Mouse (Mus musculus) forebrain, embryonic 13.5 days (tissue): ENCODE measurements around the gene Capn1. TPM values are rescaled to one million over a fixed set of nuclear protein-coding genes. Genes with fewer than 3 reads are reported as not detected.

Experiments used
- ATAC-seq: fragments of 200-750 bp; cut with Nextera tagmentation; 2 replicates; pipeline ENCODE4 v1.8.0; 2017
- H3K27ac ChIP-seq: fragments of 300-500 bp; sonication (generic); 2 replicates; pipeline ENCODE4 v1.5.1; 2015; ENCODE audit warnings: inconsistent platforms, mild to moderate bottlenecking, moderate library complexity
- H3K27me3 ChIP-seq: fragments of 300-500 bp; sonication (generic); 2 replicates; pipeline ENCODE4 v1.6.1; 2015; ENCODE audit warnings: mild to moderate bottlenecking, inconsistent platforms
- H3K36me3 ChIP-seq: fragments of 300-500 bp; sonication (generic); 2 replicates; pipeline ENCODE4 v1.6.1; 2015; ENCODE audit warnings: mild to moderate bottlenecking, inconsistent platforms; ENCODE audit not compliant: poor library complexity, severe bottlenecking
- H3K4me1 ChIP-seq: fragments of 300-500 bp; sonication (generic); 2 replicates; pipeline ENCODE4 v1.6.1; 2015; ENCODE audit warnings: inconsistent platforms
- H3K4me2 ChIP-seq: fragments of 300-500 bp; sonication (generic); 2 replicates; pipeline ENCODE4 v1.6.1; 2015; ENCODE audit warnings: inconsistent platforms, mild to moderate bottlenecking, moderate library complexity
- H3K4me3 ChIP-seq: fragments of 300-500 bp; sonication (generic); 2 replicates; pipeline ENCODE4 v1.5.1; 2015; ENCODE audit warnings: mild to moderate bottlenecking, inconsistent platforms
- H3K9ac ChIP-seq: fragments of 300-500 bp; sonication (generic); 2 replicates; pipeline ENCODE4 v1.6.1; 2015; ENCODE audit warnings: mild to moderate bottlenecking, inconsistent platforms
- H3K9me3 ChIP-seq: fragments of 300-500 bp; sonication (generic); replicated peaks from 2 replicates; pipeline ENCODE4 v1.6.1; 2016; ENCODE audit warnings: inconsistent platforms
- WGBS: fragments of 180-500 bp; shearing (Covaris S2); methylation state at CpG from one replicate; pipeline ENCODE4 v1.1.7; 2015; 5-methylcytosine and 5-hydroxymethylcytosine counted together
- polyA plus RNA-seq: library from polyadenylated mRNA; unstranded; fragments of >200 nt; fragmentation: Nextera tagmentation; extraction: Ambion mirVana; gene quantifications from 2 replicates; pipeline ENCODE4 v1.2.1, GENCODE M21; 2015

Capn1 gene
- polyA plus RNA-seq, 1 experiment from 2014 or later: 1.0 TPM

DNA sequence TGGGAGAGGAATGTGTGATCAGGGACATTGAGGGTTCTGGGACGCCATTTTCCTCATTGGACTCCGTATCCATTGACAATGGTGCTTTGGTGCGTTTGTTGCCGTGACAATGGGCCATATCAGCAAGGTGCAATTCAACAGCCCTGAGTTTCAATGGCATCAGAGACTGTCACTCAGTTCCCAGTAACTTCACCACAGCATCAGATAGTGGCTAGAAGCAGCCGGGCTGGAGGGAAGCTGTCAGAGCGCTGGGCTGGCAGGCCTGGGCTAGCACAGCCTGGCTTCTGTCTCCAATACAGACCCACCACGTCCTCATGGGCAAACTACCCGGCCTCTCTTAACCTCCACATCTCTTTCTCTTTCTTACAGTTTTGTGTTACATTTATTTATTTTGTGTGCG, 35.2 kb downstream of the Capn1 start:
- Histone ChIP-seq H3K4me2 (no peak overlapping the region), H3K27me3 (no peaks in the 10 kb centered on the region), H3K9ac (no peak overlapping the region), H3K4me3 (no peak overlapping the region), H3K36me3 (no peaks in the 10 kb centered on the region), H3K9me3 (no peaks in the 10 kb centered on the region), H3K4me1 (no peaks in the 10 kb centered on the region), H3K27ac (no peak overlapping the region)
- ATAC-seq: no peak
- 87% methylated on average over 9 of the region's 9 CpGs for WGBS

GRCm38 (mm10) chr19:5977717-5978116, 38.0 kb downstream of the Capn1 start:
- Histone ChIP-seq H3K27ac (no peak overlapping the region), H3K4me3 (no peak overlapping the region), H3K27me3 (no peaks in the 10 kb centered on the region), H3K4me1 (no peaks in the 10 kb centered on the region), H3K9me3 (no peaks in the 10 kb centered on the region), H3K9ac (no peak overlapping the region), H3K36me3 (no peaks in the 10 kb centered on the region), H3K4me2 (no peak overlapping the region)
- no peak for ATAC-seq
- 83% methylated on average over 3 of the region's 3 CpGs for WGBS

GRCm38 (mm10) chr19:5975676-5976075, 40.0 kb downstream of the Capn1 start:
- no peak overlapping the region for H3K4me3 ChIP-seq
- peak; percentile 76; the same call in 1 of the 2 replicates for ATAC-seq

GRCm38 (mm10) chr19:5975112-5975511, 40.6 kb downstream of the Capn1 start:
- no peak overlapping the region for H3K4me3 ChIP-seq
- no peak overlapping the region for H3K9ac ChIP-seq
- no peak overlapping the region for H3K4me2 ChIP-seq
- no peaks in the 10 kb centered on the region for H3K4me1 ChIP-seq
- H3K36me3 ChIP-seq: no peaks in the 10 kb centered on the region
- 77% methylated on average over 4 of the region's 4 CpGs for WGBS
- no peak; the same call in 1 of the 2 replicates for ATAC-seq
- H3K9me3 ChIP-seq: no peaks in the 10 kb centered on the region
- 0 out of 2 replicates have a peak, but pooled peaks cover 3% of the 10 kb centered on the region for H3K27me3 ChIP-seq
- H3K27ac ChIP-seq: no peak overlapping the region

More at GRCm38 (mm10) chr19:5975676-5976075, 40.0 kb downstream of the Capn1 start:
- no peaks in the 10 kb centered on the region for H3K9me3 ChIP-seq
- H3K9ac ChIP-seq: no peak overlapping the region
- H3K4me2 ChIP-seq: no peak overlapping the region
- H3K36me3 ChIP-seq: no peaks in the 10 kb centered on the region
- no peaks in the 10 kb centered on the region for H3K4me1 ChIP-seq
- WGBS: 61% methylated on average over 4 of the region's 4 CpGs
- H3K27me3 ChIP-seq: 0 out of 2 replicates have a peak, but pooled peaks cover 3% of the 10 kb centered on the region
- no peak overlapping the region for H3K27ac ChIP-seq

- peaks cover 17% of the 10 kb centered on the region for H3K4me1 ChIP-seq
- WGBS: 92% methylated on average over 10 of the region's 10 CpGs
- H3K9me3 ChIP-seq: no peaks in the 10 kb centered on the region
- H3K4me3 ChIP-seq: no peak overlapping the region
- H3K27ac ChIP-seq: no peak overlapping the region
- H3K4me2 ChIP-seq: no peak overlapping the region
- ATAC-seq: no peak
- H3K27me3 ChIP-seq: 0 out of 2 replicates have a peak, but pooled peaks cover 3% of the 10 kb centered on the region
- H3K9ac ChIP-seq: no peak overlapping the region
- H3K36me3 ChIP-seq: no peaks in the 10 kb centered on the region
These were observed 48.0 kb downstream of the Capn1 start for GRCm38 (mm10) chr19:5967664-5968063.

DNA sequence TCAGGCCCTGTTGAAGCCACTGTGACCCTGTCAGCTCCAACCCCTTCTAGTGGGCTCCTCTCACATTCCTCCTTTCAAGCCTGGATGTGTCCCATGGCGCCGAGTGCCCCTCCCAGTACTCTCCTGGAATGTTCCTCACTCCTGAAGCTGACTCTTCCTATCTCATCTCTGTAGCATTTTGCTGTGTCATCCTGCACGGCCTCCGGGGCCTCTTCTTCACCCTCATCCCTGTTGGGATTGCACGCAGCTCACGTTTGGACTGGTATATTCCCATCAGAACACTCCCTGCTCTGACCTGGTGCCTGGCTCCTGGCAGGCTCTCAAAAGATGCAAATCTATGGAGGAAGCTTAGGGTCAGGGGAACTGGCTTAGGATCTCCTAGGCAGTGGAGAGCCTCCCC, 48.9 kb downstream of the Capn1 start:
- ATAC-seq: no peak
- Histone ChIP-seq H3K9ac (no peak overlapping the region), H3K4me1 (peaks cover 25% of the 10 kb centered on the region), H3K4me2 (no peak overlapping the region), H3K36me3 (no peaks in the 10 kb centered on the region), H3K4me3 (no peak overlapping the region), H3K27ac (no peak overlapping the region), H3K27me3 (0 out of 2 replicates have a peak, but pooled peaks cover 3% of the 10 kb centered on the region), H3K9me3 (no peaks in the 10 kb centered on the region)
- 75% methylated on average over 6 of the region's 6 CpGs for WGBS

- no peak overlapping the region for H3K9ac ChIP-seq
- H3K27ac ChIP-seq: no peak overlapping the region
- H3K4me1 ChIP-seq: peaks cover 31% of the 10 kb centered on the region
- no peak overlapping the region for H3K4me2 ChIP-seq
- H3K27me3 ChIP-seq: no peaks in the 10 kb centered on the region
- H3K9me3 ChIP-seq: no peaks in the 10 kb centered on the region
- no peak for ATAC-seq
- 96% methylated on average over 2 of the region's 2 CpGs for WGBS
- peaks cover 4% of the 10 kb centered on the region; the same call in 1 of the 2 replicates for H3K36me3 ChIP-seq
- no peak overlapping the region for H3K4me3 ChIP-seq
These were observed 49.8 kb downstream of the Capn1 start for GRCm38 (mm10) chr19:5965910-5966309.

DNA sequence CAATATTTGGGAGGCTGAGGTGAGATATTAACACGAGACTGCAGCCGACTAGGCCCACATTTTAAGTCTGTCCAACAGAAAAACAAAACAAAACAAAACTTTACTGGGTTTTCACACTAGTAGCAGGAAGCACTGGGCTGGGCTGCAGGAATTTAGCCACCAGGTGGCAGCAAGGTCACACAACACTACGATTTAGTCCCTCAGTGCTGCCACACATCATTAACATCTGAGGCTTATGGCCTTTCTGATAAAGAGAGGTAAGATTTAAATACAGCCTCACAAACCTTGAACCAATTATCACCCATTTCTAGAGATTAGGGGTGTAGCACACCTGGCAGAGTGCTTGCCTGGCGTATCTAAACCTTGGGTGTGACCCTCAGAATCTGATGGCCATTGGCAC, 50.4 kb downstream of the Capn1 start:
- no peak for ATAC-seq
- Histone ChIP-seq H3K4me1 (peaks cover 31% of the 10 kb centered on the region), H3K9me3 (no peaks in the 10 kb centered on the region), H3K36me3 (peaks cover 8% of the 10 kb centered on the region; the same call in 1 of the 2 replicates), H3K4me2 (no peak overlapping the region), H3K27me3 (no peaks in the 10 kb centered on the region), H3K9ac (no peak overlapping the region), H3K4me3 (no peak overlapping the region), H3K27ac (no peak overlapping the region)
- WGBS: 12% methylated on average over 4 of the region's 4 CpGs

DNA sequence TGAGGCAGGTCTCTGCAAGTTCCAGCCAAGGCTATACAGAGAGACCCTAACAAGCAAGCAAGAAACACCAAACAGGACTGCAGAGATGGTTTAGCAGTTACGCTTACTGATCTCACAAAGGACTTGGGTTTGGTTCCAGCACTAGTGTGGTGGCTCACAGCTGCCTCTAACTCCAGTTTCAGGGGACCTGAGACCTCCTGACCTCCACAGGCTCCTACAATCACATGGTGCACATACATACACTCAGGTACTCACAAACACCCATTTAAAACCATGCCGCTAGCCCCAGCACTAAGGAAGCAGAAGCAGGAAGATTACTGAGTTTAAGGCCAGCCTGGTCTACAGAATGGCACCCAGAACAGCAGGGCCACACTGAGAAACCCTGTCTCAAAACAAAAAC, 50.9 kb downstream of the Capn1 start:
- Histone ChIP-seq H3K9me3 (no peaks in the 10 kb centered on the region), H3K4me2 (peak overlapping the region; percentile 91), H3K9ac (peak overlapping the region; percentile 82; the same call in 1 of the 2 replicates), H3K27me3 (no peaks in the 10 kb centered on the region), H3K4me1 (peaks cover 31% of the 10 kb centered on the region), H3K36me3 (peaks cover 9% of the 10 kb centered on the region; the same call in 1 of the 2 replicates), H3K4me3 (peak overlapping the region; percentile 72), H3K27ac (no peak overlapping the region)
- WGBS: 80% methylated on average over 2 of the region's 2 CpGs
- ATAC-seq: no peak

- WGBS: under 1% methylated on average over 50 of the region's 50 CpGs
- ATAC-seq: peak; percentile 95
These were observed 51.7 kb downstream of the Capn1 start, which contains the start of gene Pola2 for GRCm38 (mm10) chr19:5963883-5964562. Gene Pola2 (minus strand): TSS chr19:5964202.

GRCm38 (mm10) chr19:5962651-5963050, 53.0 kb downstream of the Capn1 start:
- Histone ChIP-seq H3K4me1 (peaks cover 31% of the 10 kb centered on the region), H3K9ac (peak overlapping the region; percentile 82), H3K36me3 (peaks cover 28% of the 10 kb centered on the region), H3K27ac (no peak overlapping the region), H3K4me3 (peak overlapping the region; percentile 72), H3K27me3 (no peaks in the 10 kb centered on the region), H3K9me3 (no peaks in the 10 kb centered on the region), H3K4me2 (peak overlapping the region; percentile 91)
- no peak for ATAC-seq
- WGBS: 19% methylated on average over 1 of the region's 1 CpGs

More at GRCm38 (mm10) chr19:5963883-5964562, 51.7 kb downstream of the Capn1 start, which contains the start of gene Pola2:
- H3K4me1 ChIP-seq: peaks cover 31% of the 10 kb centered on the region
- peak within 1 kb of the TSS; percentile 51; the same call in 1 of the 2 replicates for H3K27ac ChIP-seq
- peak within 1 kb of the TSS; percentile 91 for H3K4me2 ChIP-seq
- peak within 1 kb of the TSS; percentile 82 for H3K9ac ChIP-seq
- peaks cover 15% of the 10 kb centered on the region for H3K36me3 ChIP-seq
- no peaks in the 10 kb centered on the region for H3K27me3 ChIP-seq
- no peaks in the 10 kb centered on the region for H3K9me3 ChIP-seq
- peak within 1 kb of the TSS; percentile 72 for H3K4me3 ChIP-seq

DNA sequence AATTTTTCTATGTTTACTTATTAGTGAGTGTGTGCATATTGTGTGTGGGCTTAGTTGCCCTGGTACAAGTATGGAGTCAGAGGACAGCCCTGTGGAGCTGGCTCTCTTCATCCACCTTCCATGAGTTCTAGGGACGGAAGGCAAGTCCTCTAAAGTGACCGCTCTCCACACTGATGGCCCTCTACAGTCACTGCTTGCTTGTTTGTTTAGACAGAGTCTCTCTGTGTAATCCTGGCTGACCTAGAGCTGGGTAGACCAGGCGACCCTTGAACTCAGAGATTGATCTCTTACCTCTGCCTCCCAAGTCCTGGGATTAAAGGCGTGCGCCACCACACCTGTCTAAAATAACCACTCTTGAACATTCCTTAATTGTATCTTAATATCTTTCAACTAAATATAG, 58.3 kb downstream of the Capn1 start:
- Histone ChIP-seq H3K4me1 (peaks cover 11% of the 10 kb centered on the region), H3K27me3 (no peaks in the 10 kb centered on the region), H3K9me3 (no peaks in the 10 kb centered on the region), H3K4me3 (no peak overlapping the region), H3K27ac (no peak overlapping the region), H3K9ac (no peak overlapping the region), H3K36me3 (peaks cover 62% of the 10 kb centered on the region), H3K4me2 (no peak overlapping the region)
- no peak for ATAC-seq
- 89% methylated on average over 5 of the region's 5 CpGs for WGBS
